Mouse (Mus musculus): ENCODE measurements at regions not wholly inside any gene's neighbourhood (a gene's known extent, or its start where the extent isn't known, plus 50 kb on each side); places are given as distances from the start of the nearest gene placed in this dataset.

DNA sequence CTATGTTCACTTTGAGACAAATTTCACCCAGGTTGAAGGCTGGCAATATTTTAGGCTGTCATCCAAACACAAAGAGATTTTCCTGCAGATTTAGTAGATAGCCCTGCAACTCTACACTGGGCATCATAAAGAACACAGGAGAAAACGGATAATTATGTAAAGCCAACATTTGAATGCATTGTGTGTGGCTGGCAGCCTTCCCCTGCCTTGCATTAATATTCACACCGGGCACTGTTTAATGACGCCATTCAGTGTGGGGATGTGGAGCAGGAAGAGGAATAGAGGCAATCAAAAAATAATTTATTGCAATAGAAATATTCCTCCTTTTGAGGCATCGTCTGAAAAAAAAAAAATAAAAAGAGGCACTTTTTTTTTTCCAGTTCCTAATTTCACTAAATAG, 105.7 kb downstream of the Samd5 start:
- no peak for DNase-seq

DNA sequence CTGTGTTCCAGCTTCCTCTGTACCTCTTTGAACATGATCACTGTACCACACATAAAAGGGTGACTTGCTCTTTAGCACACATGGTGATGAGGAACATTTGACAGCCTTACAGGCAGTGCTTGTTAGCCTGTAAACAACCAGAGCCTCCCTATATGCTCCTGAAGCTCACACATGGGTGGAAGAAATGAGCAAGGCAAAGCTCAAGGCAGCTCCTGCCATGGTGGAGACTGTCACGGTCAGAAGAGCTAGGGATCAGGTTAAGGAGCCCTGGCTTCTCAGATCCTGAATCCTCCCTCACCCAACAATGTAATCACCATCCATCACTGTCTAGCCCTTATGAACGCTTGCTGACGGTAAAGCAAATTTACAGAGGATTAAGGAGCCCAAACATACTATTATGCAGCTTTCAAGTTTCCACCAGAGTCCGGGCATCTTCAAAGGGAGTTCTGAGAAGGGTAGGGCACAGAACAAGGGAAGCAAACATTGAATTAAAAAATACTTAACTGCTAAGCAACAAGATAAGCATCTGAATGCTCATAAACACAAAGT, 117.4 kb downstream of the Samd5 start:
- no peak for DNase-seq

DNA sequence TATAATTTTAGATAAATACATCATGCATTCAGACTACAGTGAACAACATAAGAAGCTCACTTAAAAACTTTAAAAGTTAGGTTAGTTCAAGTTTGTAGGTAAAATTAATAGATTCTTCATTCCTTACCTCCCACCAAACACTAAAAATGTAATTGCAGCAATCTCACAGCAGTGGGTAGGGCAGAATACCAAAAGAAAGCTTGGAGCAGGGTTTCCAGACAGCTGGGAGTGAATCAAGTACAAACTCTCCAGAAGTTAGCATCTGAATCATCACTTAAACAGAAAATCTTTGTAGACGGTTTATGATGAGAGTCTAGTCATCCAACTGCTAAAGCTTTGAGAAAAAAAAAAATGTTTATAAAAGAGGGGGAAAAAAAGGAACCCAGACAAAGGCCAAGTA, 117.9 kb downstream of the Samd5 start:
- no peak for DNase-seq

DNA sequence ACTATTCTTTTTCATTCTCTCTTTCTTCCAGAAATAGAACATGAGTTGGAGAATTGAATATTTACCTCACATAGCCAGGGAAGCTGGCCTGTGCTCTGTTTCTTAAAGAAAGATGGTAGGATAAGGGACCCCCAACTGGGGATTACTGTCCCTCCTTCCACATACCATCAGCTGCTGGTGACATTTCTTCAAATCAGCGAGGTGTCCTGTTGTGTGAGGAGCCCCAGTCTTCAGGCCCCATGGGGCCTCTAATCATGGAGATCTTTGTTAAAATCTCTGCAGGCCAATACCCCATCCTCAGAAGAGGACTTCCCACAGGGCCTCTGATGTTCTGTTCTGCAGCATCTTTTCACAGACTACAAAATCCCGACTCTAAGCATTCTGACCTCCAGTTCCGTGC, 121.1 kb downstream of the Samd5 start:
- no peak for DNase-seq

DNA sequence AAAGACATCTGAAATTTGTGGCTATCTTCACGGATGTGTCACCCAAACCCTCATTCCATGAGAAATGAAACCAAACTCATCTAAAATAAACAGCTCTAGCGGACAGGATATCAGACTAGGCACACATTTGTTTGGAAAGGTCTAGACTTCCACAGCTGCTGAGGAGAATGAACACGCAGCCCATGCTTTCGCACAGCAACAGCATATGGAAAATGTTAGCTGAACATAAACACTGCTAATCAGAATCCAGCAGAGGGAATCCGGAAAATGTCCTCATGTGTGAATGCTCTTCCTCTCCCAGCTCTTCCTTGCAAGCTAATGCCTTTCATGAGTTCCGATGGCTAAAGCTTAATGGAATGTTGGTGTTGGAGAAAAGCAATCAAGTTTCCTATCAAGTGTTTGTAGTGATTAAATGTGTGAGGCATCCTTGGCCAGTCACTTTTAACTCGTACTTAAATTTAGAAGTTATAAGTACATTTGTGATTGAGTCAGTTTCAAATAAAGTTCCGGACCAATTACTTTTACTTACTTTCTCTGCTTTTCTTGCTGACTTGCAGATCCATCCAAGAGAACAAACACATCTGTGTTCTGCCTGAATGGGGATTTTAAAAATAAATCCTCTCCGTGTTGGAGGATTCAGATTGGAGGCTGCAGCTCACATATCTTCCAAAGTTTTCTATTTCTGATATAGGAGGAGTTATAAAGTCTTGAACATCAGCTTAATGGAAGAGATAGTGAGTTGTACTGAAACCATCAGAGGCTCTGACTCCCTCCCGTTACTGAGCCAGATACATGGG, 124.9 kb downstream of the Samd5 start:
- no peak for DNase-seq

DNA sequence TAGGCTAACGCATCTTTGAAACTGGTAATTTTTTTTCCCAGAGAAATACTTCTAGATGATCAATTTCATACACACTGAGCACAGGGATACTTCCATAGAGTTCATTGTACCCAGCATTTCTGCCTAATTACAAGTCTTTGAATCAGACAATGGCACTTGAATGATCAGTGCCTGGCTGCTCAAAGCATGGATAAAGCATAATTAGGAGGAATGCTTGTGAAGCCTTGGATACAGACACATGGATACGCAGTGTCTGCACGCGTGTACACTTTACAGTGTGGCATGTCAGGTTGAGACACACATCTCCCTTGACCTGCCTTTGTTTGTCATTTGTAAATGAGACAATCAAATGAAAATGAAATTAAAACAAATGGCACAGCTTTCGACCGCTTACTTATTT, 129.2 kb downstream of the Samd5 start:
- DNase-seq: no peak

DNA sequence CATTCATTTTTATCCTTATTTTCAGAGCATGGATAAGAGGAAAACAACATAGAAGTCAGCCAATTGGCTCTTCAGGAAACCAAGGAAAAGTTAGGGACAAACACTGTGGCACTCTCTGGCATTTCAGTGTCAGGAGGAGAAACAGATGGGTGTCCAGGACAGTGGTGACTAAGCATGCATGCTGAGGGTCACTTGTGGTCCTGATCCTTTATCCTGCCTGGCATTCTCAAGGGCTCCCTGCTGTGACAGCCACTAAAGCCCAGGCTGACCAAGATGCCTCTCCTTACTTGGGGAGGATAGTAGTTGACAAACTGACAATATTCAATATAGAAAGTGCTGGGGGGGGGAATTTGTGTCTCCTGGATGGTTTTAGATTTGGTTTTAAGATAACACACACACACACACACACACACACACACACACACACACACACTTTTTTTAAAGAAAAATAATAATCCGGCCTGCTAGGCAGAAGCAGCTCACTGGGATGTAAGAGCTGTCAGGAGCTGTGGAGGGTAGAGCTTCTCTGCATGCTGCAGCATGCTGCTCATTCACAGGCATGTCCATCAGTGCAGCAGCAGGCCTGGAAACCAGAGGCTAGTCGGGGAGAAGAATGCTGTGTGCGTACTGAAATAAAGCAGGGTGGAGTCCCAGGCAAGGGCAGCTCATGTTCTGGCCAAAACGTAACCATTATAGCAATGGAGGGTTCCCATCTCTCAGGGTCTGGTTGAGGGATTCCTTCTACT, 130.8 kb downstream of the Samd5 start:
- no peak for DNase-seq

DNA sequence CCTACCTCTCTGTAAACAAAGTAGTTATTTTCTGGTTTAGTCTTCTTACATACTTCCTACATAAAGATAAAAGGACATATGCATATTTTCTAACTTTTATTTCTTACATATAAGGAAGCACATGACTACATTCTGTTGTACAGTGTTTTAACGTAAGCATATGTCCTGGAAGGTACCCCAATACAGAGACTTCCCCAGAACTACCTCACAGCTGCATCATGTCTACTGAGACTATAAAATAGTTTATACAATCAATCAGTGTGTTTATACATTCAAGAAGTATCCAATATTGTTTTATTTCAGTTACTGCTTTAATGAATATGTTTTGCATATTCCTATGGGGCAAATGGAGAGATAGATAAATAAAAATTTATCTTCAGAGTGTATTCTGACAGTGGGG, 133.4 kb downstream of the Samd5 start:
- DNase-seq: no peak

DNA sequence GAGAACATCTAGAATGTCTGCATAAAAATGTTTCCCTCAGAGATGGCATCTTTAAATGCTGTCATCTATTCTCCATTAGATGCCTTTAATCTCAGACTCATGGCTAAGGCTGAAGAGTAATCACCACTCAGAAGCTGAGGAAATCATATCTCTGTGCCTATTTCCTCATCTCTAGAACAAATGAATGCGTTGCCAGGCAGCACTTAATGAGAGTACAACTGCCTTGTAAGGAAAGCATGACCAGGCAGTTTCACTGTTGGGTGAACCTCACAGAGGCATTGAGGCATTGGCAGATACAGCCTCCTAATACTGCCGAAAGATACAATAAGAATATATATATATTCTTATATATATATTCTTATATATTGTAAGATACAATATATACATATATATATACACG, 137.3 kb downstream of the Samd5 start:
- no peak for DNase-seq

DNA sequence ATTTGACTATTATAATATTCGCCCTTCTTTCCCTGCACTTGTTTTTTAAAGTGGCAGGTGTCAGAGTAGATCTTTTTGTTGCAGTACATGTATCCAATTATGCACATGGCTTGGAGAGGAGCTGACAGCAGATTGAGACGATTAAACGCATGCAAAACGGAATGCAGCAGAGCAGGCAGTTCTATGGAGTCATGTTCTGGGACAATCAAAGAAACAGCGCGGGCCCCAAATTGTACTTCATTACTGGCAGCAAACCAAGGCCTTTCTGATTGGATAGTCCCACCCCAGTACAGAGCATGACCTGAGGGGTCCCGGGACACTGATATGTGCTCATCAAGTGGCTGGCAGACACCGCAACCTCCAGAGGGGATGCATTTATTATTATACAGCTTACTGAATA, 140.5 kb downstream of the Samd5 start:
- DNase-seq: no peak

DNA sequence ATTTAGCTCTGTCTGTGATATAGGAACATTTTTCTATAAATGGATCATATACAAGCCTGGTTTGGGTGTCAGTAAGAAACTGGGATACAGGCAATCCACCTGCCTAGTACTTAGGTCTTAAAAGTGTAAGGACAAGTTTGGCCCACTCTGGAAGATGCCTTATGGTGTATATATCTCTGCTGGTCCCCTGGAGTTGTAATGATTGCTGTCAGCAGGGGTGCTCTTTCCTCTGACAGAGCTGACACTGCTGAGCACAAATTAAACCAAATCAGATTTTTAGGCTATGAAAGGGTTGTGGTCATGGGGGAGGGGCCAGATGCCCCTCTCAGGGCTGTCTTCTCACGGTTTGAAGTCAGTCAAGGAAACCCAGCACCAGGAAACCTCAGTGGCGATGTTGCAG, 141.7 kb downstream of the Samd5 start:
- no peak for DNase-seq

DNA sequence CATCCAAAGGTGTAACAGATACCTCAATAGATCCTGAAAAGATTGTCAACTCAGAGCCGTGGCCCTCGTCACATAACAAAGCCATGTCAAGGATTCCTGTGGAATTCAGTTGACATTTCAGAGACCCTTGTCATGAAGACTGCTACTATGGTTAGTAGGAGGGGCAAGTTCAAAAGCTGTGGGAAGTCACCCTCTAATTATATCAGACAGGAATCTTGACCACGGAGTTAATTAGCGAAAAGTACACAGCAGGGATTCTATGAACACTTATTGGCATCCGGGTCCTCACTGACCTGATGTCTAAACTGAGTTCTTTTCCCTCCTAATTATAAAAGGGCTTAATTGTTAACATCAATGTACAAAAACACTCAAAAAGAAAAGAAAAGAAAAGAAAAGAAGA, 143.1 kb downstream of the Samd5 start:
- DNase-seq: no peak

DNA sequence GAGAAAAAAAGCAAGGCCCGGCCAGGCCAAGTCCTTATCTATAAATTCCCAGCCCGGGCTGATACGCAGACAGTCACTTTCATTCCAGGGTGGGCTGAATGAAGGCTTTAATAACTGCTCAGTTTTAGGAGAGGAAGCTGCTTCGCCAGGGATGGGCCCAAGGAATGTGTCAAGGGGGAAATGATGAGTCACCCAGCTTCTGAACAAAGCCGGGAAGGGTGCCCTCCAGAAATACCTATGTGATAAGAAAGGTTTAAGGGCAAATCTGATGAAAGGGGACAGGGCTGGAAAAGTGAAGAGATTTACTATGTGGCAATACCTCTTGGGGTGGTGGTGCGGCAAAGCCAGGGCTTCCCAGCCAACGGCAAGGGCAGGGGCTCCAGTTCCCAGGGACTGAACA, 145.6 kb downstream of the Samd5 start:
- no peak for DNase-seq

DNA sequence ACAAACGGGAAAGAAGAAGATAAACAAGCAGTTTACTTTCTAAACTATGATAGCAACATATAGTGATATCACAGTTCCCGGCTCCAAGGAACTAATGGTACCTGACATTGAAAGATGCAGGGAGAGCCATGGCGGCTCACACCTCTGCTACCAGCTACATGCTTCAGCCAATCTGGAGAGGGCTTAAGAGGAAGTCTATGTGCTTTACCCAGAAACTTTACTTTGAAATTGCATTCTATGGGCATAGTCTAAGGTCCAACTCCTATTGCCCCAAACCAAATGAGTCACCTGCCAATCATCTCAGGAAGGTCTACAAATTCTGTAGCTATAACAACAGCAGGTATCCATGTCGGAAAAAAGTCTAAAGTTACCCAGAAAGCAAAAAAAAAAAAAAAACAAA, 146.9 kb downstream of the Samd5 start:
- DNase-seq: no peak

DNA sequence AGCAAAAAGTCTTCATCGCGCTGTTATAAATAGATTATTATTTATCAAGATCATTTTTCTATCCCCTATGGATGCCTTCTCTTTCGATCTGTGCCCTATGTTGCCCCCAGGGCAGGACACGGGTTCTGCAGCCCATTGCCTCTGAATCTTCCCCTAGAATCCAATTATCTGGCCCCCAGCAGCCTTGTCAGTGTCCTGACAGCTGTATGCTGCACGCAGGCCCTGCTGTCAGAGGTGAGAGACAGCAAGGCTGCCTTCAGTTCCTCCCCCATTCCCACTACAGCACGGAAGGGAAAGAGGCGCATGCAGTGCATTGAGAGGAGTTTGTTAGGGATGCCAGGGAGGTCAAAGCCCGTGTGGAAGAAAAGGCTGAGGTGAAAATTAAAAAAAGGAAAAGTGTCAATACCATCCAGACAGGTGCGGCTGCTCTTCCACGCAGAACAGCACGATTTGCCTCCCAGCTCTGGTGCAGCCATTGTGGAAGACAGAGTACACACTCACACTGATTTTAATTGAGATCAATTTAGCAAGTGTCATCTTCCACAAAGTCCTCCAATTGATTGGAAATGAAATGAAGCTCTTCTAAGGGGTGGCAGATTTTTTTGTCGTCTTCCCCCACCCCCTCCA, 165.1 kb downstream of the Samd5 start:
- no peak for DNase-seq

DNA sequence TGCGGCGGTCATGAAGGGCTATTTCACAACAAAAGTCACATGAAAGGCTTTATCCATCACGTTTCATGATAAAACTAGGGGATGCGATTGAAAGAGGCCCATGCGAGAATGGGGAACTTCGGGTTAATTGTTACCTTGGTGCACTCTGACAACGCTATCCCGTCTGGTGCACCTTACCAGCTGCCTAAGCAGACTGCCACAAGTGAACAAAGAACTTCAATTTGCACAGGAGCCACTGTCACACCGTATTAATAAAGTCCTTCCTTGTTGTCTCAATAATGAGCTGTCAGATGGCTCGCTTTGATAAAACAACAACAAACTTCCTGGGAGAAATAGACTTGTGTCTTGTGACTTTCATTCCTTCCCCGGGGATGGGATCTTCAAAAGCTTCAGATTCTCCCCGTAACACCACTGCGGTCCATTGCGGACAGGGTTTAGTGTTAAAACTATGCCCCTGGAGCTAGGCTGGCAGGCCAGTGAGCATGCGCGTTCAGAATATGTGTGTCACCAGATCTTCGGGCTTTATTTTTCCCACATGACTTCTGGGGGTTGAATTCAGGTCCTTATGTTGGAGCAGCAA, 165.8 kb downstream of the Samd5 start:
- DNase-seq: no peak

DNA sequence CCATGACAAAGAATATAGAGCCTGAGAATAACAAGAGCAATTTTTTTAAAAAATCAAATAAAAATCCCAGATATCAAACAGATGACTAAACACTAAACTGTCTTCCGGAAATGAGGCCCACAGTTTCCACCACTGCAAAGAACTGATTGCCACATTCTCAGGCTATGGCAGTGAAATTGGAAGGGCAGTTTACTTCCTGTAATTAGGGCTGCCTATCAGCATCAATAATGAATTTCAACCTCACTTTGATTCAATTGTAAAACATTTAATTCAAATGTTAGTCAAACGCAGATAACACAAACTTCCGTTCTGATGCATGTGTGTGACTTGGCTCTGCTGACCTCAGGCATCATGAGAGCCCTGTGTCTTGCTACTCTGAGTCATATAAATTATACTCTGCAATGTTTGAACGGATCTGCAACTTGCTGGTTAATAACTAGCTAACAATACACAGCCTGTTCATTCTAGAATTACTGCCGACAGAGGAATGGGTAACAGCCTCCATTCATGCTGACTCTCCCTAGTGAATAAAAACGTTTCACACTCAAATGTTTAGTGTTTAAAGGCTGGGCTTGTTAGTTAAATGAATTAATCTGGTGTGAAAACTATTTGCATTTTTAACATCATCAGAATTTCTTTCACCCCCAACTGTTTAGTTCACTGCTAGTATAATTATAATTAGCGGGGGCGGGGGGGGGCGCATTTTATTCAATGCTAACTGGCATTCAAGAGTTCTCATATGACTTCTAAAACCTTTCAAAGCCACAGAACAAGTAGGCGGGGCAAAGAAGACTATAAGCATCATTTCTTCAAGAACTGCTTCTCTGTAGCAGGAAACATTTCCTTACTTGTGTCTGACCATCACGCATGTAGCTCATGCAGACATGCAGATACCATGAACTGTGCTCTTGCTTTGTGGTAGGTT, 171.2 kb downstream of the Samd5 start:
- DNase-seq: no peak

DNA sequence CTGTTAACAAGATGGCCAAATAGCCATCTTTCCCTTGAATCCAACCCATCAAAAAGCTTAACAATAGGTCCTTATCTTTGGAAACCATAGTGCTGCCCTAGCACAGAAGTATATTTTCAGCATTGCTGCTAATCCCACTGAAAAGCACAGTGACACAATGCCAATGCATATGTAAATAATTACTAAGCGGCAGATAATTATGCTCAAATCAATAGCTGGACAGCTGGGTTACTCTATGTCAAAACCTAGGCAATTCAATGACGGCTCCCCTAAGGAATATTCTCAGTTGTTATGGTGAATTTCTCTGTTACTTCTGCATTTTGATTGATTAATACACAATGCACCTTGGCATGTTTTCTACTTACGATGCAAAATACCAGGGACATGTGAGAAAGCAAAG, 176.5 kb downstream of the Samd5 start:
- no peak for DNase-seq

DNA sequence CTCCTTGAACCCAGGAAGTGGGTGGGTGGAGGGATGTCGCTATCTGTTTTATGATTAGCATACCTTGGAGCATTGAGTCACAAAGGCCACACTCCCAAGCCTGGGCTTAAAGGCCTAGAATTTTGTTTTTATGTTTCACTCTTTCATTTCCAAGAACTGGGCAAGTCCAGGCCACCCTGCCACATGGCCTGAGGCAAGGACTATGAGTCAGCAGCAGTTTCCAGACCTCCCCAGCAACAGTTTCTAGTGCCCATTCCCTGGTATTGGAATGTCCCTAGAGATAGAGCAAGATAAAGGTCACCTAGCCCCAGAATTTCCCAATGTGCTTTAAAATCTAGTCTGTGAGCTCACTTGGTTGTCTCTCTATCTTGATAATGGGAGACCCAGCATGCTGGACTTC, 178.0 kb downstream of the Samd5 start:
- no peak for DNase-seq

DNA sequence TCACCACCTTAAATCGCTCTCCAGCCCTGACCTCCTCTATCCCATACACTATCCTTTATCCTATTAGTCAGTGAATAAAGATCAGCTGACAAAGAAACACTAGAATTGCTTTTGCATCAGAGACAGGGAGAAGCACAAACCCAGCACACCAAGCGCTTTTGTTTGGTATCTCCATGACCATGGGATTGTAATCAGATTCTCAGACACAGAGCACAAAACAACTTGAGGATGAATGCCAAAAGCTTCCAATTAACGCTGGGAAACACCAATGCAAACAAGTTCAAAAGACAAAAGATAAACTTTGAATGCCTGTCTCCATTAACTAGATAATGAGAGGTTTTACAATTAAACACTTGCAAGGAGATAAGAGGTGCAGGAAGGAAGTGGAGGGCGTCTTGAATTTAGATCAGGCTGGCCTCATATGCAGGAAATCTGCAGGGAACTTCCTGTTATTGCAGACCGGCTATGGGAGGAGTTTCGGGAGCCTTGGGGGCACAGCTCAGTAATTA, 179.8 kb downstream of the Samd5 start:
- no peak for DNase-seq

DNA sequence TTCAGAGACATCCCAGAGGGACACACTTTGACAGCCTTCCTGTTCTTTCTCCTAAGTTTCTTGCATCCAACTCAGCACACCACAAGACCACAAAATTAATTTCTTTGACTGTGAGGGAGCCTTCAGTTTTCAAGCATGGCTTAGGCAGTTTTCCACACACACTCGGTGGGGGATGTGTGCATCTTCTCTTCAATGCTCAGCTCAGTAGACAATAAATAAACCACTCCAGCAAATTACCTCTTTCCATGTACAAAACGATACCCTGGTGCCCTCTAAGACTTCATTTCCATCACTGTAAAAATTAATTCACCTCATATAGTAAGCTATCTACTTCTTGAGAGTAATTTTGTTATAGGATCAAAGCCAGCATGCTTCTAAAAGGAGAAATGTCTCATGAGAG, 184.6 kb downstream of the Samd5 start:
- DNase-seq: no peak

DNA sequence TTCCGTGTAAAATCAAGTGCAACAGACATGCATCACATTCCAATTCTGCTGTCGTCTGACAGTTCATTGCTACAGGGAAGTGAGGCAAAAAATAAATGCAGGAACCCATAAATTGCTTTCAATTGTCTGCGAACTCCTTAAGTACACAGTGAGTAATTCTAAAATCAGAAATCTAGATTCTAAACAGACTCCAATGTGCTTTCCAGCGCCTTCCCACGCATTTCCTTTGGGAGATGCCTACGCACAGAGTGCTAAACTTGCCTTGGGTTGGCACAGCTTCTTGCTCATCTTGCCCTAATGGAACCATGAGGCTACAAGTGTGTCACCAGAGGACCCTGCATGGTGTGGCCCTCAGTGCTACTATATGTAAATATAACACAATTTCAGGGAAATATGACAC, 212.6 kb downstream of the Samd5 start:
- no peak for DNase-seq
